Mouse (Mus musculus) heart, adult 2 months (tissue): ENCODE measurements around the gene Prdm16.

Experiments used
- CTCF ChIP-seq: fragments of 200-600 bp; IDR thresholded peaks from 2 replicates; pipeline ENCODE4 v1.8.1; 2022; ENCODE audit warnings: antibody characterized with exemption, mild to moderate bottlenecking, moderate library complexity
- POLR2A ChIP-seq: fragments of 200-500 bp; IDR thresholded peaks from 2 replicates; pipeline ENCODE4 v1.6.1; 2011; ENCODE audit warnings: mild to moderate bottlenecking, low read depth, low read length, control low read depth; ENCODE audit not compliant: insufficient read depth

GRCm38 (mm10) chr4:154334699-154335402 is 301.8 kb downstream of the Prdm16 start:
- TF ChIP-seq CTCF (no peak), POLR2A (peak; percentile 57; the same call in 1 of the 2 replicates)
